Mouse (Mus musculus): ENCODE measurements at regions not wholly inside any gene's neighbourhood (a gene's known extent, or its start where the extent isn't known, plus 50 kb on each side); places are given as distances from the start of the nearest gene placed in this dataset.

DNA sequence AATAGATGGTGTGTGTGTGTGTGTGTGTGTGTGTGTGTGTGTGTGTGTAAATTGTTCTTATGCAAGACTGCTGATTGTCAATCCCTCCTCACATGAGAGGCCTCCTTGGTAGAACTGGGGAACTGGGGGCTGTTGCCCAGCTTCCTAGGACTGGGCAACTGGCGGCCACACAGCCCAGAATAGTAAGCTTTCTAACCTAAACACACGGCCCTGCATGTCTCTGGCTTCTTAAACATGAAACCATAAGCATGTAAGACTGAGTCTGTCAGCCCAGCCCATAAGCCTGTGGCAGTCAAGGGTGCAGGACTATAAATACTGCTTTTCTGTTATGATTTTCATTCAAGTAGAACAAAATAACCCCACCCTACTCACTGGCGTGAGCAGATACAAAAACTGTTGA lies 60.7 kb downstream of the Ifng start:
- DNase-seq (ENCODE audit: low spot score), result no peak

DNA sequence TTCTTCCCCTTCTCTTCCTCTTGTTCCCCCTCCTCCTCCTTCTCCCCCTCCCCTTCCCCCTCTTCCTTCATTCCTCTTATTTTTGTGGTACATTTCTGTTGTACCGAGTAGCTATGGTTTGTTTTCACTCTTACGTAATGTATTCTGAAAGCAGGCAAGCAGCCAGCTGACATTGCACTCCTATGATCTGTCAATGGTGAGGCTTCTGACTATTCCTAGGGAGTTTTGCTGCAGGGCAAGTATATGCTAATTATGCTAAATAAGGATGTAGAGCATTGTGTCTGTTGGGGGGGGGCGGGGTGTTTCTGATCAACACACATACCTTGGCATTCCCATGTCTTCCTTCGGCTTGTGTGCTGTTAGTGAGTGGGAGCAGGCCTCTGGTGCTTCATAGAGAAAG lies 64.0 kb downstream of the Ifng start:
- no peak for DNase-seq (ENCODE audit: low spot score)

DNA sequence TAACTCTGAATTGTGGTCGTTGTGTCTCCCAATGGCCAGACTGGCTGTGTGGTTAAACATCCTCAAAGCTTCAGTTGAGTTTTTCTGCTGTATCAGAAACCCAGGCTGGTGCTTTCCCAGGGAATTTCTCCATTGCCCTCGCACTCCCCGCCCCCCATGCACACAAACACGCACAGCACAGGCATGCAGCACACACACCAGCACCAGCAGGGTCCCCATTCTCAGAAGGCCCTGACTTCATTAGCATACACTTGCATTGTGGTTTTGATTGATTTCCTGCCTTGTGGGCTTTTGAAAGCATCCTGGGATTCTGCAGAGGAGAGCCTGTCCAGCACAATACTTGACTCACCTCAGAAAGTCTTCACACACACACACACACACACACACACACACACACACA lies 65.3 kb downstream of the Ifng start:
- DNase-seq (ENCODE audit: low spot score), result no peak

DNA sequence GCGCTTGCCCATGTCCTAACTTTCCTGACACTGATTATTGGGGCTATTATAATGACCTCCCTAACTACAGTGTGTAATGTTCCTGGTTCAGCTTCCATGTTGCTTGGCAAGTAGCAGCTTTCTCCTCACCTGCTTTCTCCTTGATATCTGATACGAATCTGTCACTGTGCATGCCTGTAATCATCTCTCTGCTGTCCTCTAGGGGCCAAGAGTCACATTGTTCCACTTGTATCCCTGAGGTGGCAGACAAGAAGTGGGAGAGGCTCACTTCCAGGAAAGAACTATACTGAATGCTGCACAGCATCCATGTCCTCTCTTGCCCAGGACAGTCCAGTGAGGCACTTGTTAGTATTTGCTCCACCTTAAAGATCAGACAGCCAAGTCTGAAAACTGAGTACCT lies 66.8 kb downstream of the Ifng start:
- no peak for DNase-seq (ENCODE audit: low spot score)

DNA sequence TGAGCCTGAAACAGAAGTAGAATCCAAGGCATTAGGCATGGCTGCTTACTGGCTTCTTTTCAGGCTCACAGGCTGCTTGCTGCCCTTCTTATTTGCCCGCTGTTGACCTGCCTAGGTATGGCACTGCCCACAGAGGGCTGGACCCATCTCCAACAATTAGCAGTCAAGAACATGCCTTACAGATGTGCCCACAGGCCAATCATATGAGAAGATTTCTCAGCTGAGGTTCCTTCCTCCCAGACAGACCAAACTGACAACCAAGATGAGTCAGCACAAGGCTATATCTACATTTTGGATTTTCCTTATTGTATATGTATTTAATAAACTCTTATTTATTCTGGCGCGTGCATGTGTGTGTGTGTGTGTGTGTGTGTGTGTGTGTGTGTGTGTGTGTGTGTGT lies 76.0 kb downstream of the Ifng start:
- no peak for DNase-seq (ENCODE audit: low spot score)

DNA sequence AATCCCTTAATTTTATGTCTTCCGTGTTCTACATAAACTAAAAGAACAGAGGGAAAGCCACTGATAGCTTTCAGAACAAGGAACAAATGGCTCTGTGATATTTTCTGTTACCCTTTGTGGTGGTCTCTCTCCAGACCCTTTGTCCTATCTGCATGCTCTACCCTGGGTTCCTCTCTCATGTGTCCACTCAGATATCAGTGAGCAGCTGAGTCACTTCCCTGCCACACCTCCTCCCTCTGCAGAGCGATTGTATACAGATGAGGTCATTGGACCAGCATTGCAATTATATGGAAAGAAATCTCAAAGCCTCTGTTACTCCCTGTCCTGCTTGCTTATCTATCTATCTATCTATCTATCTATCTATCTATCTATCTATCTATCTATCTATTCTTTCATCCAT lies 77.1 kb downstream of the Ifng start:
- no peak for DNase-seq (ENCODE audit: low spot score)

DNA sequence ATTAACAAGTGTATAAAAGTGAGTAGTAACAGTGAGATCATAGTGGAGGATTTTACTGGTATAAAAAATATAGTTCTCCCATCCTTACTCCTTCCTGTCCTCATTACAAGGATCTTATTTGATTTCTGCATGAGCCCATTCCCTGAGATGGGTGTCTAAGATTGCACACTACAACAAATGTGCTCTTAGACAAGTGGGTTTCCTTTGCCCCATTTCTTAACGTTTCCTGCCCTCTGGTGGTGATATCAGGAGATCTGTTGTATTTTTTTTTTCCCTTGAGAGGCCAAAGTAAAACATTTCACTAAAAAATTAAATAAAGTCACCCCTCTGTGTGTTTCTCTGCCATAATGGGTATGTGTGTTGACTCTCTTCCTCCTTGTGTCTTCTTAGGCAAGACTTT lies 105.1 kb downstream of the Ifng start:
- peak; percentile 4 for DNase-seq (ENCODE audit: low spot score)

DNA sequence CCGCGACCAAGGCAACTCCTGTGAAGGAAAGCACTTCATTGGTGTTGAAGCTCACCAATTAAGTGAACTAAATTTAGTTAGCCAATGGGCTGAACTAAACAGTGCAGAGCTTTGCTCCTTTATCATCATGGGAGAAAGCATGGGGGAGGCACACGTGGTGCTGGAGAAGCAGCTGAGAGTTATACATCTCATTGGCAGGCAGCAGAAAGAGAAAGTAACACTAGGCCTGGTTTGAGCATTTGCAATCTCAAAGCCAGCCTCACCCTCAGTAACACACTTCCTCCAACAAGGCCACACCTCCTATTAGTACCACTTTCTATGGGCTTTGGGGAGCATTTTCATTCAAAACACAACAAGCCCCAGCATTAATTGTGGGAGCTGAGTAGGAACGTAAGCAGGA lies 109.4 kb downstream of the Ifng start:
- no peak for DNase-seq (ENCODE audit: low spot score)

DNA sequence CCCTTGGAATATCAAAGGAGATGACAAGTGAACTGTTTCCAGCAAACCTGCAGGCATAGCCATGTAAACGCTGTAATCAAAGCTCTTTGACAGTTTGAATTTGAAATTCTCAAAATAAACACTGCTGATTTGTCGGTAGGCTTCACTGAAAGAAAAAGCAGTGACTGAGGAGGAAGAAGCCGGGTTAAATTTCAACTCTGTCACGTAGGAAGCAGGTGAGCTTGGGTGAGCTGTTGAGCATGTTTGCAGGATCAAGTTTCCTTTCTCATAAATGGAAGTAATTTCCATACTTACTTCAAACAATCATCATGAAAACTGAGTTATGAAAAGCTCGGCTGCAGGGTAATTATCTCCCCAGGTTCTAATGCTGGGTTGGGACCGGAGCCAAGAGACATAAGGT lies 118.0 kb downstream of the Ifng start:
- no peak for DNase-seq (ENCODE audit: low spot score)

DNA sequence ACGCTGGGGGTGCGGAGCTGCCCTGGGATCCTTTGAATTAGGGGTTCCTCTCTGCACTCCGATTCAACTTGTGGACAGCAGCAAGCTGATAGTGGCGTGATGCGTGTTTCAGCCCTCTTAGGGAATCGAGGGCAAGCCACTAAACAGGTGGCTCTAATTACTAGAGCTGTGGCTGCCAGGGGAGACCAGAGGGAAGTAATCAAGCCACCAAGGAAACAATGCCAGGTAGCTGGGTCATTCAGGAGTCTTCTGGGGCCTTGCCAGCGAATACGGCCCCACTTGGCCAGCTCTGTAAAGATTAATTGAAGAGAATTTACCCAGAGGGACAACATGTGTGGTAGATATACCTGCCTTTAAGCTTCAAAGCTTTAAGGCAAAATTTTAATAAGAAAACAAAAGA lies 123.2 kb downstream of the Ifng start:
- DNase-seq (ENCODE audit: low spot score), result no peak

DNA sequence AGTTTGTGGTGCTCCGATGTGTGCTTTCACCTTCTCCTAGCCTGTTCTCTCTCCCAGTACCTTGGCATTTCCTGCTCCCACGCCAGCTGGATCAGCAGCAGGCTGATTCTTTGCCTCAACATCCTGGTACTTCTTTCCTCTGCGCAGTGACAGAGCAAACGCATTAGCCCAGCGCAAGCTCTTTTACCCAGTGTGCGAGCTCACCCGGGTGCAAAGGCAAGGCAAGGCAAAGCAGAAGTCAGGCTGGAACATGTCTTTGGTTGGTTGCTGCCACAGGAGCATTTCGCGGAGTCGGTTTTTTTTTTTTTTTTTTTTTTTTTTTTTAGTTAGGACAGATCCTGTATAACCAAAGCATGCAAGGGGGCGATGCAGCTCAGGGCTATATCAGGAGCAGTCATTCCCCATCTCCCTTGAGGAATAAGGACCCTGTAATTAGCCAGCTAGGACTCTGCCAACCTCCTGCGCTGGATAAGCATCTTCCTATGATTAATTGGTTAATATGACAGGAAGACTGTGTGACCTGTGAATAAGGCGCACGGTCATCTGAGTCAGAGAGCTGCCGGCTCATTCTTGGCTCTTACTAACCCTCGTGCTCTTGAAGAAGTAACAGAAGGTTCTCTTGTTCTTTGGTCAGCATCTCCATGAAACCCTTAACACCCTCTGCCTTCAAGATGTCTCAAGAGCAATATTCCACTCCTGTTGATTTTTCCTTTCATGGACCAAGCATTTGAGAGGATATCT lies 123.9 kb downstream of the Ifng start:
- DNase-seq (ENCODE audit: low spot score), result no peak

DNA sequence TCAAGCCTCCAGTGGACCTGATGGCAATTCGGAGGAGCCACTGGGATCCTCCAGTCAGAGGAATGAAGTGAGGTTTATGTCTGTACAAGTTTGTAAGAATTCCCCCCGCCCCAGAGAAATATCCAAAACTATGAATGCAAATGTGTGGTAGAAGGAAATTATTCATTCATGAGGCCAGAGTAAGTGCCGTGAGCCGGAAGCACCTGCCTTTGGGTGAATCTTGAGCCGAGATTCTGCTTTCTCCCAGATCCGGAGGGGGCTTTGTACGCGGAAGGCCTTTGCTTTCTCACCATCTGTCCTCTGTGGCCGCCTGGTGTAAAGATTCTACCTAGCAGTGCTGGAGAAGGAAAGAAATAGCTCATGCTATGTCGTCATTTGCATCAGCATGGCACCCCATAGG lies 127.8 kb downstream of the Ifng start:
- no peak for DNase-seq (ENCODE audit: low spot score)

DNA sequence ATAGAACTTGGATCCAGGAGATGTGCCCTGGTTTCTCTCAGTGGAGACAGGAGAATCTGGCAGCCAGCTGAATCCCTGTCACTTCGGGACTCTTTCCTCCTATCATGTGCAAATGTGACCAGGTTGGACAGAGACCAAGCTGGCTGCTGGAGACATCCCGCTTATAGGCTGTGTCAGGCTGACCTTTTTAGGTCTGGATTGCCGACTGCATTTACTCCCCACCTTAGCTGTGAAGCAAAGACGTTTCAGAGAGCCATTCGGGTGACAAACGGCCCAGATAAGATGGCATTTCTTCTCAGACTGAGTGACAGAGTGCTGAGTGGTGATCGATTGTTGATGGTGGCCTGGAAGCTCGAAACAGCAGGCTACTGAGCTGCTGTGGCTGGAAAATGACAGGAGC lies 128.6 kb downstream of the Ifng start:
- peak; percentile 38 for DNase-seq (ENCODE audit: low spot score)

DNA sequence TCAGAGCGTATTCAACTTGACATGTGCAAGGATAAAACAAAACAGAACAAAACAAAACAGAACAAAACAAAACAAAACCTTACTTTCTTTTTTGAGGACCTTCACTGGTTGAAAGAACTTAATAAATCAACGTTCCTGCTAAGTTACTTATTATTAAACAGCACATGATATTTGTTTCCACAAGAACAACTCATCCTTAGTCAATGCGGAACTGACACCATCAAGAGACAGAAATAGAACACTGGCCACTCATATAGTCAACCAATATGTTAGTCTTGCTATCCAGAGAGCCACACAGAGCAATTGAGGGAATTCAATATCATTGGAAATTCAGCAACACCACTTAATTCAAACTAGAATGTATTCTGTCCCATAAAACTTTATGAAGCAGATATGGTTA lies 132.4 kb downstream of the Ifng start:
- no peak for DNase-seq (ENCODE audit: low spot score)

DNA sequence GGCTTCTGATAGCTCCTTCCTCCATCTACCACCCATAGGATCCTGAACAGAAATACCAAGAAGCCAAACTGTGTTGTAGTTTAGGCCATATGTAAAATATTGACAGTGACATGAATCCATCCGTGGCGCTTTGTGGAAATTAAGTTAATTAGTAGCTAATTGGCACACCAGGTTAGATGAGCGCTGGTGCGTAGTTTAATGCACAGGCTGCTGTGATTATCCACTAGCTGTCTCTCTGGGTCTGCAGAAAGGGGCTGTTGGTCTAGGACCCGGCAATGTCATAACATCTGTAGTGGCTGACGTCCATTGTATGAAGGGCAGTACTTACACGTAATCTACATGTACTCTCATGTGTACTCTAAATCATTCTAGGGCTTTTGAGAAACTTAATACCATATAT lies 134.7 kb downstream of the Ifng start:
- no peak for DNase-seq (ENCODE audit: low spot score)

DNA sequence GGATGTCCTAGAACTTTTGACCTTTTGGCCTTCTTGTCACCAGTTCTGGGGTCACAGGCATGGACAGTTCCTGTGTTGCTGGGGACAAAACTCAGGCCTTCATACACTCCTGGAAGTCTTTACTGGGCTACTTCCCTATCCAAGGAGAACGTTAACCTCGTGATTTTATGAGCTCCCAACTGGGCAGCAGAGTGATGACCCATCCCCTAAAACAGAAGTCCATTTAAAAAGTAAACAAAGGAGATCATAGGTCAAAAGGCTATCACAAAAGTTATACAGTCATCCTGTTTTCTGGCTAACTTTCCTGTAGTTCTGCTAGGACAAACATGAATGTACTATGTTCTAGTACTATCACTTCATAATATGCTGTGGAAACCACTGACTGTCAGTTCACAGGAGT lies 140.5 kb downstream of the Ifng start:
- no peak for DNase-seq (ENCODE audit: low spot score)

DNA sequence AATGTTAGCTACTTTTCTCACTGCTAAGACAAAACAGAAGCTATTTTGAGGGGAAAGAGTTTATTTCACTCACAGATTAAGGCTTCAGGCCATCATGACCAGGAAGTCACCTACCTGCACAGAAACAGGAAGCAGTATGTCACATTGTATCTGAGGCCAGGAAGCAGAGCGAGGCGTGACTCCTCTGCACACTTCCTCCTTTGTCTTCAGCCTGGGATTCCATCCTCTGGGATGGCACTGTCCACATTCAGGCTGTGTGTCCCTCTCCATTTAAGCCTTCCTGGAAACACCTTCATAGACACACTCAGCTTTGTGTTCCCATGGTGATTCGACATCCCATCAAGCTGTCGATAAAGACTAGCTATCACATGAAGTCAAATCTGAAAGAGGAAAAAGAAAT lies 145.0 kb downstream of the Ifng start:
- DNase-seq (ENCODE audit: low spot score), result no peak

DNA sequence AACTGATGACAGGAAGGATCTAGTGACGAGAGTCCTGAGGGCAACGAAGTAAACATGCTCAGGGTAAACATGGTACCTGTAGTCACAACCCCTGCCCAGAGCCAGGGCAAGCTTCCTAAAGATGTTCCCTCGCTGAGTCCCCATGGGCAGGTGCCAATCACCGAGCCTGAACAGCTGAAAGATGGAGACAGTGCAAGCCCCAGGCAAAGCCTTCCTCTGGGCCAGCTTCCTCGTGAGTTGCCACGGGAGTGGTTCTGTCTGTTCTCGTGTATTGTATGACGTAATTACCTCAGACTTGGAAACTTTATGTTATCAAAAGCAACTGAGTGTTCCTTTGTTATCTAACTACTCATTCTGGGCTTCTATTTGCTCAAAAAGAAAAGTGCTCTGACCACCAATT lies 147.4 kb downstream of the Ifng start:
- no peak for DNase-seq (ENCODE audit: low spot score)

DNA sequence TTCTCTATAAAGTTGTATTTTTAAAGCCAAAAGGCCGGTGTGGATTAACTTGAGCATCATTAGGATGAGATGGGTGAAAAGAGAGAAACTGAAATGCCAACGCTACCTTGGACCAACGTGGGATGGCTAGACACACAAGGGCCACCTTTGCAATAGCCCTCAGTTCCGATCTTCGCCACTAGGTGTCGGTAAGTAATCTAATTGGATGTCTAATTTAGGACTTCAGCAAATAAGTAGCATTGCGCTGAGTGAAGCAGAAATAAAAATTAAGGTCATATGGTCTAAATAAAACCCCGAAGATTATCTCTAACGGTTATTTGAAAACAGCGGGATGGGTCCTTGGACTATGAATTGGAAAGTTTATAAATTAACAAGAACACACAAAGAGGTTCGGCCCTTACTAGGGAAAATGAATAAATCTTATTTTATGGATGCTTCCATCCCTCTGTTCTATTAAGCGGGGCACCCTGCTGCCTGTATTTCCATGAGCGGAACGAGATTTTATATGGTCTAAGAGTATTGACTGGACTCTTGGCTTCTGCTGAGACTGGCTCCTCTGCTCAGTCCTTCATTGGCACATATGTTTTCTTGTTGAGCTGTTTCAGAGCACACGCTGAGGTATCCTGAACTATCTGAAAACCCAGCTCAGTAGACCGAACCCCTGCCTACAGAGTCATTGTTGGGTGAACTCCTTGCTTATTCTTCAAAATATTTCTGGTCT lies 152.0 kb downstream of the Ifng start:
- peak; percentile 81 for DNase-seq (ENCODE audit: low spot score)

DNA sequence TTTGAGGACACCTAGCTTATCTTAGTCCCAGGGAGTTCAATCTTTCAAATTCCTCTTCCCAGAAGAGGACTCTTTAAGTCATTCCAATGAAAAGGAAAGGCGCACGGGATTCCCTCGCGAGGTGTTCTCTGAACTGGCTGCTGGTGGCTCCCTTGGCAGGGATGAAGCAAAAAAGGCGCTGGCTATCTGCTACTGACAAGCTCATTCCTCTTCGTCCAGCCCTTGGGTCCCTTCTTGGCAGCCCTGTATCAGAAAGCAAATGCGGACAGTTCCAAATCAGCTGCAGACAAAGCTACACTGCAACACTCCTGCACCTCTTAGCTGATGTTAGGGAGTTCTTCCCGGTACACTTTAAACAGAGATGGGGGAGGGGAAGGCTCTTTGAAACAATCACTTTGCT lies 155.4 kb downstream of the Ifng start:
- peak; percentile 5 for DNase-seq (ENCODE audit: low spot score)

DNA sequence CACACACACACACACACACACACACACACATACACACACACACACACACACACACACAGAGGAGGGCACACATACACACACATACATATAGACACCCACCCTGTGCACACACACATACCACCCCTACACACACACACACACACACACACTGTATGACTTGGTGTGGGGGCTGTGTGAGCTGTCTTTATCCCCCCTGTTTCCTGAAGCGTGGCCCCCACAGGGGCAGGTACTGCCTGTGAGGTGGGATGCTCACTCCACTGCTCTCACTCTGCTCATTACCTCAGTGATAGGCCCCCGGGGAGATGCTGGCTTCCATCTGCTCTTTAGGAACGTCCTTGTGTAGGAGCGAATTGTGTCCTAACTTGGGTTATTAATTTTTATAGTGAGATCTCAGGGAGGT lies 157.7 kb downstream of the Ifng start:
- DNase-seq (ENCODE audit: low spot score), result no peak

DNA sequence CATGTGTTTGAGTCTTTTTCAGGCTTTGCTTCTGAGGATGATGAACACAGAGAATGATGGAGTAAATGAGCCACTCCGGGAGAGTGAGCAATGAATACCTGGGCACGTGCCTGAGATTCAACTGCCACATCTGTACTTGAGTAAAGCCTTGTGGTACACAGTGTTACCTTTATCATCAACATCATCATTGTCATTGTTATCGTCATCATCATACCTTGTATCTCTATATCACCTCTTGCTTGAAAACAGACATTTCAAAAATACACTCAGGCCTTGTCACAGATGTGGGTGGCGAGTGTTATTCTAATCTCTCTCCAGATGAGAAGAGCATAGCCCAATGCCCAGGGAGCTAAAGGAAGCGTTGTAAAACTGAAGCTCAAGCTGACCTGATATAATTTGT lies 158.4 kb downstream of the Ifng start:
- DNase-seq (ENCODE audit: low spot score), result no peak

DNA sequence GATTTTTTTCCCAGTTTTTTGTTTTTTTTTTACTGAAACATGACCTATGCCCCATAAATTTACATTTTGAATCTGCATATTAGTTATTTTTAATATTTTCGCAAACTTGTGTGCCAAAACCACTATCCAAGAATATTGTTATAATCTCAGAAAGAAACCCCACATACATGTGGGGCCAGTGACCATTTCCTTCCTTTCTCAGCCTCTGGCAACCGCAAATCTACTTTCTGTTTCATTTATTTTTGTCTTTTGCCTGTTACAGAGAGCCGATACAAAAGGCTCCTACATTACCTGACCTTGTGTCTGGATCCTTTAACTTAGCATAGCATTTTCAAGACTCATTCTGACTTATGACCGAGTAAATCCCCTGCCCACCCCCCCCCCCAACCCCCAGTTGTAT lies 158.8 kb downstream of the Ifng start:
- no peak for DNase-seq (ENCODE audit: low spot score)

DNA sequence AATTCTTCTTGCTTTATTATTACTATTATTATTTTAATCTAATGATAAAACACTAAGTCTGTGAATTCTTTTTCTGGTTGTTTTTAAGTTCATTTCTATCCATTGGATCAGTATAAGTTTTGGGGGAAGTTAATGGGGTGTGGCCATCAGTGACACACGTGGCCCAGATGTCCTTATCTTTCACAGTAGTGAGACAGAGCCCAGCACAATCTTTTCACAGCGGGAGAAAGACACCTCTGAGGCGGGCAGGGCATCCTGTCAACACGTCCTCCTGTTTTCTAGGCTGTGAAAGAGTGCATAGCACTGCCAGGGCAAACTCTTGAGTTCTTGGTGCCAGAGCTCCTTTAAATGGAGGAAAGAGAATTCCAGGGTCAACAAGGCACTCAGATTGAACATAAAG lies 162.1 kb downstream of the Ifng start:
- DNase-seq (ENCODE audit: low spot score), result no peak
